Mouse (Mus musculus) kidney, adult 18-20 months (tissue): Measurements from ENCODE around the gene Trak1.
"Not testable (repeated sequence)": the region's sequence is repeated elsewhere in the genome, so short reads cannot be mapped to it uniquely, and the experiment has no call there.

Experiments used
- DNase-seq: peaks from one replicate; pipeline ENCODE4 v3.0.0; 2021

Trak1 gene

GRCm38 (mm10) chr9:121443696-121444366 is 146.5 kb downstream of the Trak1 start:
- no peak for DNase-seq

- no peak for DNase-seq
Measured at GRCm38 (mm10) chr9:121444367-121444707, 147.0 kb downstream of the Trak1 start.

- peak; percentile 37 for DNase-seq
Measured at GRCm38 (mm10) chr9:121445364-121445763, 148.1 kb downstream of the Trak1 start.

- no peak for DNase-seq
Measured at GRCm38 (mm10) chr9:121446431-121446831, 149.1 kb downstream of the Trak1 start.

- not testable (repeated sequence) for DNase-seq
Measured at GRCm38 (mm10) chr9:121452342-121452942, 155.1 kb downstream of the Trak1 start.

GRCm38 (mm10) chr9:121454891-121455290 is 157.6 kb downstream of the Trak1 start:
- no peak for DNase-seq

- no peak for DNase-seq
Measured at GRCm38 (mm10) chr9:121456739-121457515, 159.6 kb downstream of the Trak1 start.

- DNase-seq, result peak; percentile 40
Measured at GRCm38 (mm10) chr9:121458466-121458865, 161.2 kb downstream of the Trak1 start.

- no peak for DNase-seq
Measured at GRCm38 (mm10) chr9:121459950-121460349, 162.6 kb downstream of the Trak1 start.

- no peak for DNase-seq
Measured at GRCm38 (mm10) chr9:121460527-121460926, 163.2 kb downstream of the Trak1 start.

GRCm38 (mm10) chr9:121467460-121467859 is 170.2 kb downstream of the Trak1 start:
- DNase-seq, result no peak

- no peak for DNase-seq
Measured at GRCm38 (mm10) chr9:121469711-121470110, 172.4 kb downstream of the Trak1 start.

- no peak for DNase-seq
Measured at GRCm38 (mm10) chr9:121474771-121475170, 177.5 kb downstream of the Trak1 start.

GRCm38 (mm10) chr9:121475488-121476452 is 178.5 kb downstream of the Trak1 start:
- no peak for DNase-seq

- peak; percentile 71 for DNase-seq
Measured at GRCm38 (mm10) chr9:121477305-121477911, 180.1 kb downstream of the Trak1 start.

GRCm38 (mm10) chr9:121479453-121479852 is 182.2 kb downstream of the Trak1 start:
- peak; percentile 60 for DNase-seq

- no peak for DNase-seq
Measured at GRCm38 (mm10) chr9:121487216-121487615, 189.9 kb downstream of the Trak1 start.

GRCm38 (mm10) chr9:121491592-121492240 is 194.4 kb downstream of the Trak1 start:
- DNase-seq, result no peak

- no peak for DNase-seq
Measured at GRCm38 (mm10) chr9:121494006-121494767, 196.9 kb downstream of the Trak1 start.

- peak; percentile 22 for DNase-seq
Measured at GRCm38 (mm10) chr9:121495529-121495928, 198.2 kb downstream of the Trak1 start, which contains the start of gene Cck. Cck (minus strand) TSS chr9:121495694.

GRCm38 (mm10) chr9:121496102-121496501 is 198.8 kb downstream of the Trak1 start:
- no peak for DNase-seq
